Mouse (Mus musculus) CH12.LX (cell line): Measurements from ENCODE around the gene Alk. TPM values are rescaled to one million over a fixed set of nuclear protein-coding genes. Genes with fewer than 3 reads are reported as not detected.
A peak's percentile ranks its signal among the peaks of the same experiment; 100 is the strongest.

Experiments
- DNase-seq: peaks from one replicate; pipeline ENCODE4 v3.0.0-alpha.2; 2013; ENCODE audit errors: extremely low read depth
- H3K27ac ChIP-seq: 2 replicates; pipeline ENCODE4 v1.5.1; 2012; ENCODE audit warnings: low read depth, mild to moderate bottlenecking, control low read depth, moderate library complexity; ENCODE audit not compliant: insufficient read depth
- H3K27me3 ChIP-seq: replicated peaks from 2 replicates; pipeline ENCODE3; 2012; ENCODE audit warnings: inconsistent platforms
- H3K36me3 ChIP-seq, 2 experiments: replicated peaks in 1 of 2; 2 replicates each; pipeline versions ENCODE3 to v1.6.1; 2012; ENCODE audit warnings: inconsistent platforms in 1 of 2, low read length in 1 of 2, mild to moderate bottlenecking in 1 of 2, mixed read lengths in 1 of 2, moderate library complexity in 1 of 2; ENCODE audit not compliant: control insufficient read depth in 1 of 2, insufficient read depth in 1 of 2
- H3K4me1 ChIP-seq, 2 experiments: 2 replicates each; pipeline ENCODE4 v1.6.1; 2012; ENCODE audit warnings: inconsistent platforms in 1 of 2, moderate library complexity in 1 of 2; ENCODE audit not compliant: insufficient read depth in 2 of 2, control insufficient read depth in 1 of 2
- H3K4me2 ChIP-seq: 2 replicates; pipeline ENCODE4 v1.6.1; 2012; ENCODE audit warnings: low read depth, mild to moderate bottlenecking, control low read depth; ENCODE audit not compliant: poor library complexity, insufficient read depth, severe bottlenecking
- H3K4me3 ChIP-seq, 3 experiments: fragments of 150-350 bp in 1 of 3; sonication (generic) in 1 of 3; replicated peaks in 1 of 3; 2 replicates each; pipeline versions ENCODE3 to v1.5.1; 2011 to 2012; ENCODE audit warnings: low read depth in 2 of 3, low read length in 2 of 3, mild to moderate bottlenecking in 2 of 3, moderate library complexity in 2 of 3, control low read depth in 1 of 3, improper control_type of control experiment in 1 of 3, inconsistent platforms in 1 of 3, mixed read lengths in 1 of 3; ENCODE audit not compliant: poor library complexity in 1 of 3
- H3K79me2 ChIP-seq: replicated peaks from 2 replicates; pipeline ENCODE4 v1.6.1; 2012; ENCODE audit warnings: mild to moderate bottlenecking, moderate library complexity; ENCODE audit not compliant: control insufficient read depth, poor library complexity, insufficient read depth, severe bottlenecking; ENCODE audit errors: extremely low read depth
- H3K9ac ChIP-seq: 2 replicates; pipeline ENCODE4 v1.6.1; 2012; ENCODE audit warnings: low read depth, mild to moderate bottlenecking, control low read depth, moderate library complexity; ENCODE audit not compliant: insufficient read depth
- H3K9me3 ChIP-seq: replicated peaks from 2 replicates; pipeline ENCODE3; 2012; ENCODE audit warnings: low read length, inconsistent platforms, mixed read lengths
- BHLHE40 ChIP-seq: IDR thresholded peaks from 2 replicates; pipeline ENCODE4 v1.6.1; 2011; ENCODE audit warnings: mild to moderate bottlenecking, low read depth, low read length, improper control_type of control experiment
- CHD1 ChIP-seq: IDR thresholded peaks from 2 replicates; pipeline ENCODE4 v1.6.1; 2012; ENCODE audit warnings: low read depth, low read length, improper control_type of control experiment, inconsistent platforms
- CHD2 ChIP-seq: IDR thresholded peaks from 2 replicates; pipeline ENCODE4 v1.6.1; 2011; ENCODE audit warnings: low read length, improper control_type of control experiment
- ELF1 ChIP-seq: IDR thresholded peaks from 2 replicates; pipeline ENCODE4 v1.6.1; 2014; ENCODE audit warnings: low read depth, mild to moderate bottlenecking, inconsistent platforms, low read length, improper control_type of control experiment
- ETS1 ChIP-seq: conservative IDR thresholded peaks from 2 replicates; pipeline ENCODE4 v1.6.1; 2012; ENCODE audit warnings: low read depth, mild to moderate bottlenecking, inconsistent platforms, low read length, improper control_type of control experiment, moderate library complexity
- GABPA ChIP-seq: IDR thresholded peaks from 2 replicates; pipeline ENCODE4 v1.6.1; 2012; ENCODE audit warnings: low read depth, low read length, improper control_type of control experiment, inconsistent platforms; ENCODE audit not compliant: insufficient replicate concordance
- HCFC1 ChIP-seq: IDR thresholded peaks from 2 replicates; pipeline ENCODE4 v1.6.1; 2012; ENCODE audit warnings: low read depth, mild to moderate bottlenecking, inconsistent platforms, low read length, improper control_type of control experiment
- IRF4 ChIP-seq: IDR thresholded peaks from 2 replicates; pipeline ENCODE4 v1.6.1; 2014; ENCODE audit warnings: low read depth, mild to moderate bottlenecking, inconsistent platforms, low read length, improper control_type of control experiment
- JUN ChIP-seq: IDR thresholded peaks from 2 replicates; pipeline ENCODE4 v1.6.1; 2011; ENCODE audit warnings: low read depth, mild to moderate bottlenecking, low read length, improper control_type of control experiment, moderate library complexity; ENCODE audit not compliant: insufficient read depth
- JUND ChIP-seq: conservative IDR thresholded peaks from 2 replicates; pipeline ENCODE4 v1.6.1; 2011; ENCODE audit warnings: low read depth, low read length, improper control_type of control experiment
- KAT2A ChIP-seq: IDR thresholded peaks from 2 replicates; pipeline ENCODE4 v1.6.1; 2012; ENCODE audit warnings: low read length, improper control_type of control experiment, inconsistent platforms; ENCODE audit not compliant: insufficient replicate concordance
- MAFK ChIP-seq: IDR thresholded peaks from 2 replicates; pipeline ENCODE4 v1.6.1; 2011; ENCODE audit warnings: low read length, improper control_type of control experiment; ENCODE audit not compliant: insufficient replicate concordance
- MAX ChIP-seq: IDR thresholded peaks from 2 replicates; pipeline ENCODE4 v1.6.1; 2011; ENCODE audit warnings: low read length, improper control_type of control experiment
- MAZ ChIP-seq: IDR thresholded peaks from 2 replicates; pipeline ENCODE4 v1.6.1; 2012; ENCODE audit warnings: low read depth, mild to moderate bottlenecking, inconsistent platforms, low read length, improper control_type of control experiment, moderate library complexity
- MEF2A ChIP-seq: IDR thresholded peaks from 2 replicates; pipeline ENCODE4 v1.6.1; 2014; ENCODE audit warnings: low read depth, mild to moderate bottlenecking, inconsistent platforms, low read length, improper control_type of control experiment, borderline replicate concordance
- MXI1 ChIP-seq: IDR thresholded peaks from 2 replicates; pipeline ENCODE4 v1.6.1; 2011; ENCODE audit warnings: mild to moderate bottlenecking, low read depth, low read length, improper control_type of control experiment
- MYC ChIP-seq: IDR thresholded peaks from 2 replicates; pipeline ENCODE4 v1.6.1; 2011; ENCODE audit warnings: low read depth, mild to moderate bottlenecking, improper control_type of control experiment, low read length
- NELFE ChIP-seq: IDR thresholded peaks from 2 replicates; pipeline ENCODE4 v1.6.1; 2011; ENCODE audit warnings: low read depth, low read length, improper control_type of control experiment
- NRF1 ChIP-seq: IDR thresholded peaks from 2 replicates; pipeline ENCODE4 v1.6.1; 2014; ENCODE audit warnings: low read depth, mild to moderate bottlenecking, inconsistent platforms, low read length, improper control_type of control experiment, moderate library complexity
- PAX5 ChIP-seq: IDR thresholded peaks from 2 replicates; pipeline ENCODE4 v1.6.1; 2012; ENCODE audit warnings: low read length, inconsistent platforms, mixed read lengths
- POLR2AphosphoS2 ChIP-seq: IDR thresholded peaks from 2 replicates; pipeline ENCODE4 v1.6.1; 2011; ENCODE audit warnings: low read depth, low read length, improper control_type of control experiment
- RAD21 ChIP-seq: IDR thresholded peaks from 2 replicates; pipeline ENCODE4 v1.6.1; 2011; ENCODE audit warnings: low read depth, mild to moderate bottlenecking, low read length, improper control_type of control experiment, moderate library complexity
- RCOR1 ChIP-seq: conservative IDR thresholded peaks from 2 replicates; pipeline ENCODE4 v1.6.1; 2012; ENCODE audit warnings: low read depth, mild to moderate bottlenecking, inconsistent platforms, low read length, improper control_type of control experiment
- SMC3 ChIP-seq: IDR thresholded peaks from 2 replicates; pipeline ENCODE4 v1.6.1; 2011; ENCODE audit warnings: low read depth, low read length, improper control_type of control experiment
- TBP ChIP-seq: conservative IDR thresholded peaks from 2 replicates; pipeline ENCODE4 v1.6.1; 2011; ENCODE audit warnings: low read depth, low read length, improper control_type of control experiment
- TCF12 ChIP-seq: IDR thresholded peaks from 2 replicates; pipeline ENCODE4 v1.6.1; 2014; ENCODE audit warnings: low read depth, mild to moderate bottlenecking, inconsistent platforms, low read length, improper control_type of control experiment
- UBTF ChIP-seq: IDR thresholded peaks from 2 replicates; pipeline ENCODE4 v1.6.1; 2012; ENCODE audit warnings: low read depth, mild to moderate bottlenecking, inconsistent platforms, low read length, improper control_type of control experiment, moderate library complexity
- USF1 ChIP-seq: IDR thresholded peaks from 2 replicates; pipeline ENCODE4 v1.6.1; 2014; ENCODE audit warnings: low read depth, mild to moderate bottlenecking, inconsistent platforms, low read length, improper control_type of control experiment
- USF2 ChIP-seq: conservative IDR thresholded peaks from 2 replicates; pipeline ENCODE4 v1.6.1; 2011; ENCODE audit warnings: low read depth, low read length, improper control_type of control experiment
- ZC3H11A ChIP-seq: IDR thresholded peaks from 2 replicates; pipeline ENCODE4 v1.6.1; 2012; ENCODE audit warnings: low read depth, mild to moderate bottlenecking, inconsistent platforms, low read length, improper control_type of control experiment
- ZKSCAN1 ChIP-seq: IDR thresholded peaks from 2 replicates; pipeline ENCODE4 v1.6.1; 2012; ENCODE audit warnings: low read depth, inconsistent platforms, low read length, improper control_type of control experiment, borderline replicate concordance
- ZMIZ1 ChIP-seq: IDR thresholded peaks from 2 replicates; pipeline ENCODE4 v1.6.1; 2012; ENCODE audit warnings: low read depth, mild to moderate bottlenecking, inconsistent platforms, low read length, improper control_type of control experiment
- dilution Hi-C: fragments of 300-500 bp; cut with MboI; formaldehyde crosslinking; loops from 2 replicates; pipeline ENCODE4 v1.14.3; 2020; ENCODE audit warnings: low sequenced_read_pairs; ENCODE audit not compliant: extremely low pct_unique_long_range_greater_than_20kb, extremely low pct_ligation_motif_present
- in situ Hi-C: fragments of 300-500 bp; cut with MboI; formaldehyde crosslinking; loops from 3 replicates; pipeline ENCODE4 v1.14.3; 2019; ENCODE audit warnings: low sequenced_read_pairs, low pct_ligation_motif_present, low pct_unique_long_range_greater_than_20kb, mixed read lengths
- polyA plus RNA-seq: library from polyadenylated mRNA; unstranded; fragments of >175 nt; gene quantifications from 2 replicates; pipeline ENCODE4 v1.2.1, GENCODE M21; 2012; ENCODE audit warnings: low read depth; ENCODE audit not compliant: insufficient read length
- total RNA-seq, 2 experiments: library from RNA; depleted of rRNA; stranded (reverse); fragments of 300-350 nt in 1 of 2; fragments of >200 nt in 1 of 2; gene quantifications; 2 replicates each; pipeline ENCODE4 v1.2.3; 2012 to 2014

Gene Alk
- total and polyA plus RNA-seq, 3 experiments, result 0.38 to 0.63 (median 0.44) TPM

DNA sequence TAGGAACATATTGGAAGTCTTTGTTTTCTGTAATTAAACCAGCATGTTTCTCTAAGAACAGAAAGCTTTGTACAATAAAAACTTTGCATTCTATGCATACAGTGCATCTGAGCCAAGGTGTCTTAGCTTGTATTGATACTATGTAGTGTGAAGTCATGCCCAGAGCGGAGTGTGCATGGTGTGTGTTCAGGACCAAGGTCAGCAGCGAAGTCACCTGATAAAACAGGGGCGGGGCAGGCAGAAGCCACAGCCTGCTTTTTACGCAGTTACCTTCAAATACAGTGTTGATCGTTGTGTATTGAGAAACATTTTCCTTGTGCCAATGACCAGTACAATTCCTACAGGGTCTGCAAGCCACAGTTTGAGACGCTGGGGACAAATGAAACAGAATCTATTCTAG lies 327.6 kb downstream of the Alk start:
- Histone ChIP-seq H3K4me2 (no peak overlapping the region), H3K79me2 (no peaks in the 10 kb centered on the region), H3K9me3 (peaks cover 17% of the 10 kb centered on the region), H3K36me3 (no peaks in the 10 kb centered on the region), H3K4me3 (no peak overlapping the region), H3K27me3 (no peaks in the 10 kb centered on the region), H3K27ac (no peak overlapping the region), H3K4me1 (peaks cover 16 to 52% of the 10 kb centered on the region in 2 experiments), H3K9ac (no peak overlapping the region)
- DNase-seq, result no peak
- in situ Hi-C loops (no loop called here), dilution Hi-C loops (no loop called here)
- TF ChIP-seq MAZ (no peak), BHLHE40 (peak; percentile 34; the same call in 1 of the 2 replicates), USF1 (peak; percentile 26; the same call in 1 of the 2 replicates)

DNA sequence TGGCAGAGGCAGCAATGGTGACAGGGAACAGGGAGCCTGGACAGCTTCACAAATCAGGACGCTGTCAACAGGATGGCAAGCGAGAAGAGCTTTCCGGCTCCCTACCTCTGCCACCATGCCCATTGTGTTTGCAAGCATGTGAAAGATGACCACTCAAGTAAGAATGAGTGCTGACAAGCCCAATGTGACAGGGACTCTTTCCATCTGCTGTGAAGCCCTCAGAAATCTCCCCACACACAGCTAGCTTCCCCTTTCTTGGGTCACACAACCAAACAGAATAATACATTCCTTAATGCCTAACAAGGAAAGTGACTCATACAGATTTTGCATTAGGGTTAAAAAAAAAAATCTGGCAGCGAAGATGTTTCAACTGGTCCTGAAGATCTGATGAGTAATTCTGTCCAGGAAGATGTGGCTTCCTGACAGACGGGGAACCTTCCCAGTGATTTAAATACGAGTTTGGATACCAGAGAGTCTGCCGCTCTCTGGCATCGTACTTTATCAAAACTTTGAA lies 329.0 kb downstream of the Alk start:
- peak overlapping the region in 2 of 3 experiments; percentile 8 to 11 for H3K4me3 ChIP-seq
- peak overlapping the region; percentile 90 for H3K4me2 ChIP-seq
- dilution Hi-C loops, result no loop called here
- TF ChIP-seq IRF4, result peak; percentile 95
- peak; percentile 90; the same call in 1 of the 2 replicates for TF ChIP-seq CHD1
- TF ChIP-seq POLR2AphosphoS2, result no peak
- TF ChIP-seq MAFK, result peak; percentile 74; the same call in 1 of the 2 replicates
- TF ChIP-seq GABPA, result no peak
- peak; percentile 85 for TF ChIP-seq ZMIZ1
- TF ChIP-seq HCFC1, result peak; percentile 43
- TF ChIP-seq RAD21, result no peak; the same call in none of the 2 replicates
- peak; percentile 69 for TF ChIP-seq NELFE
- peak; percentile 76 for TF ChIP-seq MYC
- TF ChIP-seq MEF2A, result peak; percentile 100
- no peak for TF ChIP-seq NRF1
- peak; percentile 86 for TF ChIP-seq CHD2
- peak; percentile 73 for TF ChIP-seq MAX
- peak; percentile 57; the same call in 1 of the 2 replicates for TF ChIP-seq TBP
- no peak for TF ChIP-seq PAX5
- TF ChIP-seq RCOR1, result peak; percentile 97
- peak; percentile 87 for TF ChIP-seq TCF12
- no peak for TF ChIP-seq ZC3H11A
- TF ChIP-seq SMC3, result peak; percentile 8; the same call in 1 of the 2 replicates
- peak; percentile 98 for TF ChIP-seq JUND
- no peak; the same call in 1 of the 2 replicates for TF ChIP-seq ZKSCAN1
- 0 out of 2 replicates have a peak, but pooled peaks have one; percentile 58 for TF ChIP-seq KAT2A
- TF ChIP-seq UBTF, result no peak
- peak; percentile 63 for TF ChIP-seq ELF1
- TF ChIP-seq ETS1, result peak; percentile 99
- peak; percentile 40; the same call in 1 of the 2 replicates for TF ChIP-seq MXI1
- TF ChIP-seq USF2, result no peak
- peak; percentile 99 for TF ChIP-seq JUN

More for the DNA sequence above, 329.0 kb downstream of the Alk start:
- peak overlapping the region; percentile 43 for H3K9ac ChIP-seq
- H3K4me1 ChIP-seq, result peaks cover 22 to 56% of the 10 kb centered on the region in 2 experiments
- H3K9me3 ChIP-seq, result peaks cover 15% of the 10 kb centered on the region
- in situ Hi-C loops, result no loop called here
- H3K27me3 ChIP-seq, result no peaks in the 10 kb centered on the region
- H3K27ac ChIP-seq, result peak overlapping the region; percentile 98
- no peaks in the 10 kb centered on the region for H3K36me3 ChIP-seq
- H3K79me2 ChIP-seq, result no peaks in the 10 kb centered on the region
- peak; percentile 92 for DNase-seq
